Mouse (Mus musculus) testis, postnatal 14 days (tissue): ENCODE data around the gene Nxf3.
"Not testable (repeated sequence)": the region's sequence is repeated elsewhere in the genome, so short reads cannot be mapped to it uniquely, and the experiment has no call there.

Source experiments
- DNase-seq: peaks from one replicate; pipeline ENCODE4 v3.0.0; 2021; ENCODE audit warnings: low spot score

The Nxf3 gene

GRCm38 (mm10) chrX:136085155-136085554 is at the start of gene Nxf3:
TSS of gene Nxf3 (minus strand) at chrX:136085255.
- DNase-seq: no peak

DNA sequence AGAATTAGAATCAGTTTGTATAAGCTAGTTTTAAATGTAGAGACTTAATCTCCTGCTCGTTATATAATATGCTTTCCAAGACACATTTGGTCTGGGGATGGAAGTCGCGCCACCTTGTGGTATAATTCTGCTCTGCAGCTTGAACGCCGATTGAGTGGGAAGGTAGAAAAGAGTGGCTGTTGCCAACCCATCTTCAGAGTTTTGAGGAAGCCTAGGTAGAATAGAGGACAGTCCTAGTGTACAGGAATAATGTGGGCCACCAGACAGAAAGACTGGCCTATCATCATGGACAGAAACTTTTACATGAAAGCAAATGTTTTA is 42.6 kb upstream of the Nxf3 start:
- no peak for DNase-seq

DNA sequence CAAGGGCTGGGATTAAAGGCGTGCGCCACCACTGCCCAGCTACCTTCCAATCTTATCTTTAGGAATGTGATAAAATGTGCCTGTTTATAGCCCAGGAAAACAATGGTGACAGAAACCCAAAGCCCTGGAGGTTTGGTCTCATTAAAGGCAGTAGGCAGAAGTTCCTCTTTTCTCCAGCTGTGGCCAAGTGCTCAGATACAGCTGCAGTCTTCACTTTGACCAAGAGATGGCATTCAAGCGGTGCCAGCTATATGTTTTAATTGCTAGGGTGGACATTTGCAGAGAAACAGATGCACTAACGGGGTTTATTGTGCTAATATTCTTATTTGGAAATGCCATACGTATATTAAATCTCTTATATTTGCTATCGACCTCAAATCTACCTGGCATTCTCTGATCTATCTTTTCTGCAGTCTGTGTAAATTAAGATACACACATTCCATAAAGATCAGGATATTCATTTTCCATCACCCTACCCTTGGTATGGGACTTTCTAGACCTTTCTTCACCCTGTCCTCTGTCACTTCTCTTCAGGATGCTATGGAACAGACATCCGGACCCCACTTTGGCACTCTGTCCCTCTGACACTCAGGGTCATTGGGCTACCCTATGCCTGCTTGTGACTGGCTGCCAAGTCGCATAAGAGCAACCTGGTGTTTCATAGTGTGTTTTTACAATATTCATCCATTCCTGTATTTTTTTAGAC is 42.1 kb upstream of the Nxf3 start:
- no peak for DNase-seq

DNA sequence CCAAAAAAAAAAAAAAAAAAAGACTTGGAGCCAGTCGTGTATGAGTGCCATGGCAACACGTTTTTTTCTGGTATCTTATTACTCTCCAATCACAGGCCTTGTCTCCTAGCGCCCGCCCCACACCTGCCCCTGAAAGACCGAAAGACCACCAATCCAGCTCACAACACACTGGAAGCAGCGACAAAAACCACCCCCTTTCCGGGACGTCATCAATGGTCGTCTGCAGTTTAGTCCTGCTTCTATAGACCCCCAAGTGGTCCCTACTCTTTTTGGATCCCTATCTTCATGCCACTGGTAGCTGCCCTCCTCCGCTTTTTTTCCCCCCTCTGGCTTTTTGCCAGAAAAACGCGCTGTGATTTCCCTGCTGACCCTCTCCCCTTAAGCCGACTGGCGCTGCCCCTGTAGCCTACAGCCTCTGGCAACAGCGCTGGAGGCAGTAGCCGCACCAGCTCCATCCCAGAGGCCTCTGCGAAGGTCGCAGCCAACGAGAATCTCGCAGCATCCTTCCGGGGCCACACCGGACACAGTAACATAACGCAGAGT is 30.4 kb upstream of the Nxf3 start:
- DNase-seq: peak; percentile 77

GRCm38 (mm10) chrX:136115015-136115414 is 30.0 kb upstream of the Nxf3 start:
- DNase-seq: no peak

DNA sequence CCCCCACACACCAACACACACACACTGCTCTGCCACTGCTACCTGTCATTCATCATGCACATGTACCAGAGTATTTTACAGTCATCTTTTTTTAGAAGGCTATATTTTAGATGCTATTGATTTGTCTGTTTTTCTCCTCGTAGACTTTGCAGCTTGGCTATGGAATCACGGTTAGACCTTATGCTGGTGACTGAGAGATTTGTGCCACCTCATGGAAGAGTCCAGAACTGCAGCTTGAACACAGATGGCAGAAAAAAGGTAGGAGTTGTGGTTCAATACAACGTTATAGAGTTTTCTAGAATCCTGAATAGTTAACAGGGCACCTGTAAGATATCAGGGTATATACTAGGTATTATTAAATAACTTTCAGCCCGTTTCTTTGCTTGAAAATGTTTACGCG is 22.9 kb upstream of the Nxf3 start:
- no peak for DNase-seq

DNA sequence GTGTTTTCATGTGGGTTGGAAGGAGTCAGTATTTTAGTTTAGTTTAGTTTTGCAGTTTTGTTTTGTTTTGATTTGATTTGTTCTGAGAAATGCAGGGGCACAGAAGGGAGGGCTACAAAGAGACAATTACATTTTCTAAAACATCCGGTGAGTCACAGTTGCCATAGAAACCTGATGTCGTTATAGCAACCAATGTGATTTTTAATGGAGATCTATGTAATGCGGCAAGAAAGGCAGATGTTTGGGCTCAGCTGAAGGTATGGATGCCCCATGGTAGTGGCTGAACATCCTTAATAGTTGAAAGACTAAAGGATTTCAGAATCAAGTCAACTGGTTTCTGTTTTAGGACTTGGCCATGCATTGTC is 19.7 kb upstream of the Nxf3 start:
- no peak for DNase-seq

DNA sequence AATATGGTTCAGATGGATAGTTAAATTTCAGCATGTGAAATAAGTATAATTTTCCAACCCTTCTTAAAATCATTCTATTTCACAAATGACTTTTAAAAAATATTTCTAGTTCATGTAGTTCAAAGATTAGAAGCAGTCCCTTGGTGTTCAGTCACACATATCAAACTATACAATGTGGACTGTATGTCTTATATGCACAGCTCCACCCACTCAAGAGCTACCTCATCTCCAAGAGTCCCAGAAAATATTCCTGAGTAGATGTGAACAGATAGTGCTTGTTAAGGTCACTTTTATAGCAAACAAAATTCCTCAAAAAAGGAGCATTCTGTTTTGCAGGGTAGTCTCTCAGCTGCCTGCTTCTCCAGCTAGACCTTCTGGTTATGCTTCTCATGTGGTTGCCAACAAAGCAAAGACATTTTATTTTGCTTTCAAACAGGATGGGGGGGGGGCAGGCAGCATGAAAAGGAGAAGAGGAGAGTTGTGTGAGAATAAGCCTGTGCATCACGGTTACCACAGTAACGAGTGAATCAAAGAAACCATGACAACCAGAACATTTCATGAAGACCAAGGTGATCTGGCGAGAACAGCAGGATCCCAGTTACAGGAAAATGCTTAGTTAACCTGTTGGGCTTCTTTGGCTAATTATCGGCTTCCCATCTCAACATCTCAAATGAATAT is 19.1 kb upstream of the Nxf3 start:
- DNase-seq: no peak

- DNase-seq: no peak
Measured at GRCm38 (mm10) chrX:136094421-136094820, 9.4 kb upstream of the Nxf3 start.

GRCm38 (mm10) chrX:136092497-136093279 is 7.6 kb upstream of the Nxf3 start:
- no peak for DNase-seq

DNA sequence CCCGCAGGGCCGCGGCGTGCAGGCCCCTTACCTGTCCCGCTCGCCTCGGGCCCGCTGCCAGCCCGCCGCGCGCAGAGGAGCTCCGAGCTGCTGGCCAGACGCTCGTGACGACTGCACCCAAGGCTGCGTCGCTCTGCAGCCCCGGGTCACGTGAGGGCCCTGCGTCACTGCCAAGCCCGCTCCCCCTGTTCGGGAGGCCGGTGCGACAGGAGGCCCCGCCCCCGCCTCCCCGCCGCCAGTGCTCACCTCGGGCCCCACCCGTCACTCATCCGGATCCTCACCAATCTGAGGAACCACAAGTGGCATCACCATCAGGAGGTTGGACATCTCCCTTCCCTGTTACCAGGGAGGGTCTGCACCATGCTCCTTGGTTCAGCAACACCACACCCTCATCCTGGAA is 17.0 kb downstream of the Nxf3 start, which contains the start of gene Bex2:
Gene Bex2, minus strand, starts transcription at position 217 of the 400 bp plus-strand sequence.
- DNase-seq: peak; percentile 42

- DNase-seq: not testable (repeated sequence)
Measured at GRCm38 (mm10) chrX:136067201-136067991, 17.7 kb downstream of the Nxf3 start.

- no peak for DNase-seq
Measured at GRCm38 (mm10) chrX:136060698-136061097, 24.4 kb downstream of the Nxf3 start.

DNA sequence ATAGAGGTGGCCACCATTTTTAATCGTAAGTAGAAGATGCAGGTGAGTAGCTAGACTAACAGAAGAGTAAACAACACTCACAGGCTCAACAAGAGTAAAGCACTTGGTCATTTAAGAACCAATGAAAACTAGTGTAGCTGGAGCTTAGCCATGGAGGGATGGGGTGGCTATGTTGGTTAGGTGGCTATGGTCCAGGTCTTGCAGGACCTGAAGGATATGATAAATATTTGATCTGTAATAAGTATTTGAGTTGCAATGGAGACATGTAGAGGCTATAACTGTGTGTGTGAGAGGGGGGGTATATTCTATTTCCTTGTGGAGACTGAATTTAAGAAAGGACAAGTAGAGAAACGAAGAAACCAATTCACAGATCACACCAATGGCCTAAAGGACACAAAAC is 33.8 kb downstream of the Nxf3 start:
- no peak for DNase-seq

GRCm38 (mm10) chrX:136047528-136047927 is 37.5 kb downstream of the Nxf3 start:
- peak; percentile 36 for DNase-seq

DNA sequence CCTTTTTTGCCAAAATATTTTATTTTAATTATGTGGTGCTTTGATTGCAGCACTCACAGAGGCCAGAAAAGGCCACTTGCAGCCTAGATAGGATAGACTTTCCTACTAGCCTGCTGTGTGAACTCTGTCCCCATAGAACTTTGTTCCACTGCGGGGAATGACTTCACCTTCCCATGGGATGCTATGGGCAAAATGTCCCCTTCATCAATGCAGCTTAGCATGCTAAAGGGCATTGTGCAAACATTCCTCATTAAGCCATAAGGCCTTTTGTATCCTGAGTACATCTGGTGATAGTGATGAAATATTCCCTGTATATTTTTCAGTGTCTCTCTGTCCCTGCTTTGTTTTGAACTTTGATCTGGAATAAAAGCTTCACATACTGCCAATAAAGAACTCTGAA is 41.3 kb downstream of the Nxf3 start:
- DNase-seq: no peak

GRCm38 (mm10) chrX:136032799-136033763 is 52.0 kb downstream of the Nxf3 start, which contains the start of gene Arxes1:
TSS of gene Arxes1 (plus strand) at chrX:136033367.
- not testable (repeated sequence) for DNase-seq

GRCm38 (mm10) chrX:136030331-136030730 is 54.7 kb downstream of the Nxf3 start:
- DNase-seq: no peak
